Mouse (Mus musculus): ENCODE measurements around the gene Mogat1. TPM values are rescaled to one million over a fixed set of nuclear protein-coding genes. Genes with fewer than 3 reads are reported as not detected.

Mogat1 gene
- polyA plus RNA-seq, 1 experiment from 2014 or later, result not detected

Other genes starting within 250 kb of the Mogat1 start
- 16.4 and 28.1 TPM in 2 replicates for gene Sgpp2, start 200.6 kb upstream of the Mogat1 start, polyA plus RNA-seq (2014; fragmentation: Nextera tagmentation; extraction: Ambion mirVana)
- gene Farsb, start 22.1 kb upstream of the Mogat1 start, polyA plus RNA-seq (2014; fragmentation: Nextera tagmentation; extraction: Ambion mirVana), result 135 and 148 TPM in 2 replicates
- gene BC035947, start 1.2 kb downstream of the Mogat1 start, polyA plus RNA-seq (2014; fragmentation: Nextera tagmentation; extraction: Ambion mirVana), result 0.20 and 0.24 TPM in 2 replicates
- gene Acsl3, start 146.8 kb downstream of the Mogat1 start, polyA plus RNA-seq (2014; fragmentation: Nextera tagmentation; extraction: Ambion mirVana), result 45.8 and 97.7 TPM in 2 replicates
- gene Utp14b, start 147.0 kb downstream of the Mogat1 start, polyA plus RNA-seq (2014; fragmentation: Nextera tagmentation; extraction: Ambion mirVana), result 3.0 and 7.6 TPM in 2 replicates